8 mouse cellular contexts compared by ENCODE assay signal in the genomic region with DNA sequence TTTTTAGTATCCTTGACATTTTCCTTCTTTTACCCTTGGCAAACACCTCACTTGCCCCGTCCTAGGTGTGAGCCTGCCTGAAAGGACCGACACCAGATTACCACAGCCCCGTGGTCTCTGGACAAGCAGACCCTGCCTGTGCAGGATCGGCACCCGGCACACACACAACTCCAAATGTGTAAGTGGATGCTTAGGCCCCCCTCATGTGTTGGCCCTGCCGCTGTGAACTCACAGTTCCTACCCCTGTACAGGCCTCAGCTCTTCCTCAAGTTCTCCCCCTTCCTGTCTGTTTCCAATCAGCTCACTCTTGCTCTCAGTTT. TPM values are rescaled to one million over a fixed set of nuclear protein-coding genes. Genes with fewer than 3 reads are reported as not detected.
A peak's percentile ranks its signal among the peaks of the same experiment; 100 is the strongest.
DNase-seq lines count a peak whose midpoint lies in the region; ATAC-seq and TF ChIP-seq lines count a peak whose summit lies in the region.
"Had no signal": no experiment of that assay in that cellular context is flagged by ENCODE, and none has a peak within 500 bp of the region (broad histone marks: within the 10 kb centered on the region; RNA-seq: fewer than 3 reads in every experiment).

No protein-coding gene starts in this region.

- intact Hi-C loops in left cerebral cortex, postnatal 10 days (cut with DNase I), result no loop called here

- no peak overlapping the region for H3K9ac ChIP-seq in lung, postnatal 0 days (replicated peaks; ENCODE audit: low read depth)
- H3K9ac ChIP-seq in limb, embryonic 13.5 days, result peak overlapping the region; percentile 45; the same call in 1 of the 2 replicates
- peak overlapping the region; percentile 7; the same call in 1 of the 2 replicates for H3K9ac ChIP-seq in stomach, embryonic 14.5 days (replicated peaks; ENCODE audit: low read depth, low read length)

- H3K4me1 ChIP-seq in lung, postnatal 0 days (ENCODE audit: insufficient read depth, low read depth, low read length), result peaks cover 36% of the 10 kb centered on the region
- peaks cover 52% of the 10 kb centered on the region for H3K4me1 ChIP-seq in forebrain, embryonic 10.5 days
- H3K4me1 ChIP-seq in limb, embryonic 13.5 days, result peaks cover 95% of the 10 kb centered on the region
- peaks cover 37% of the 10 kb centered on the region for H3K4me1 ChIP-seq in stomach, embryonic 14.5 days (ENCODE audit: control insufficient read depth, insufficient read depth, low read length)

- H3K27ac ChIP-seq in lung, postnatal 0 days (ENCODE audit: low read length), result peak overlapping the region; percentile 3
- peak overlapping the region; percentile 86 for H3K27ac ChIP-seq in forebrain, embryonic 10.5 days
- H3K27ac ChIP-seq in limb, embryonic 13.5 days, result peak overlapping the region; percentile 100
- peak overlapping the region; percentile 97 for H3K27ac ChIP-seq in stomach, embryonic 14.5 days (ENCODE audit: low read length)

- WGBS in lung, postnatal 0 days, result 32% methylated on average over 6 of the region's 6 CpGs
- WGBS in forebrain, embryonic 10.5 days, result 65% methylated on average over 6 of the region's 6 CpGs
- 12% methylated on average over 6 of the region's 6 CpGs for WGBS in limb, embryonic 13.5 days
- WGBS in stomach, embryonic 14.5 days, result 51% methylated on average over 6 of the region's 6 CpGs

- H3K9me3 ChIP-seq in lung, postnatal 0 days (ENCODE audit: low read length), result no peaks in the 10 kb centered on the region
- H3K9me3 ChIP-seq in forebrain, embryonic 10.5 days, result no peaks in the 10 kb centered on the region
- no peaks in the 10 kb centered on the region for H3K9me3 ChIP-seq in limb, embryonic 13.5 days
- no peaks in the 10 kb centered on the region for H3K9me3 ChIP-seq in stomach, embryonic 14.5 days (ENCODE audit: control insufficient read depth, low read depth, low read length)

- H3K36me3 ChIP-seq in lung, postnatal 0 days (ENCODE audit: insufficient read depth, low read length), result peaks cover 20% of the 10 kb centered on the region
- H3K36me3 ChIP-seq in forebrain, embryonic 10.5 days (replicated peaks), result no peaks in the 10 kb centered on the region; the same call in 1 of the 2 replicates
- H3K36me3 ChIP-seq in limb, embryonic 13.5 days, result peaks cover 83% of the 10 kb centered on the region
- H3K36me3 ChIP-seq in stomach, embryonic 14.5 days (ENCODE audit: control insufficient read depth, insufficient read depth, low read length), result peaks cover 60% of the 10 kb centered on the region

- TF ChIP-seq CTCF in lung, postnatal 0 days (IDR thresholded peaks at IDR 0.05), result no peak

- no peak overlapping the region for H3K4me2 ChIP-seq in lung, postnatal 0 days (replicated peaks; ENCODE audit: low read depth, low read length)
- H3K4me2 ChIP-seq in limb, embryonic 13.5 days (replicated peaks), result peak overlapping the region; percentile 64
- H3K4me2 ChIP-seq in stomach, embryonic 14.5 days (replicated peaks; ENCODE audit: low read depth, low read length), result no peak overlapping the region

- TF ChIP-seq EP300 in lung, postnatal 0 days (IDR thresholded peaks at IDR 0.05), result no peak

- no peak overlapping the region for H3K4me3 ChIP-seq in lung, postnatal 0 days (ENCODE audit: low read depth, low read length)
- peak overlapping the region; percentile 27 for H3K4me3 ChIP-seq in forebrain, embryonic 10.5 days
- H3K4me3 ChIP-seq in limb, embryonic 13.5 days, result no peak overlapping the region
- no peak overlapping the region for H3K4me3 ChIP-seq in stomach, embryonic 14.5 days (ENCODE audit: low read depth, low read length)

- H3K27me3 ChIP-seq in lung, postnatal 0 days (replicated peaks; ENCODE audit: insufficient read depth, low read length), result no peaks in the 10 kb centered on the region
- H3K27me3 ChIP-seq in forebrain, embryonic 10.5 days (ENCODE audit: poor library complexity, severe bottlenecking), result peaks cover 100% of the 10 kb centered on the region
- no peaks in the 10 kb centered on the region; the same call in 1 of the 2 replicates for H3K27me3 ChIP-seq in limb, embryonic 13.5 days
- no peaks in the 10 kb centered on the region for H3K27me3 ChIP-seq in stomach, embryonic 14.5 days (ENCODE audit: control insufficient read depth, insufficient read depth, low read length)

- no peak for DNase-seq in lung, postnatal 0 days (ENCODE audit: low spot score)
- DNase-seq in lung, postnatal 10 days, result no peak
- no peak for DNase-seq in forebrain, embryonic 10.5 days (ENCODE audit: extremely low spot score, low spot score)
- DNase-seq in left cerebral cortex, postnatal 10 days (ENCODE audit: extremely low spot score in 1 of 2, low spot score in 2 of 2), result no peak
- no peak for DNase-seq in cerebellum, adult 8-10 months
- DNase-seq: adrenal gland, adult 8-10 months had no signal

- ATAC-seq in lung, postnatal 0 days, result no peak
- ATAC-seq in limb, embryonic 13.5 days (ENCODE audit: low FRiP score, low read depth), result no peak; the same call in 1 of the 2 replicates
- no peak for ATAC-seq in stomach, embryonic 14.5 days (ENCODE audit: insufficient number of reproducible peaks, insufficient read depth, low FRiP score, low read depth)

RNA-seq across cellular contexts. Expression of gene G430095P16Rik, which starts 0.3 kb away (rescaled TPM):
- polyA plus RNA-seq in lung, postnatal 0 days (2015; fragmentation: Nextera tagmentation; extraction: Ambion mirVana), result 2.0 and 2.8 TPM in 2 replicates
- polyA plus RNA-seq in forebrain, embryonic 10.5 days (2016; fragmentation: Nextera tagmentation; extraction: Ambion mirVana), result 1.3 and 2.1 TPM in 2 replicates
- 7.1 and 9.8 TPM in 2 replicates for polyA plus RNA-seq in limb, embryonic 13.5 days (2015; fragmentation: Nextera tagmentation; extraction: Ambion mirVana)
- 2.8 and 5.0 TPM in 2 replicates for polyA plus RNA-seq in stomach, embryonic 14.5 days (2014; fragmentation: Nextera tagmentation; extraction: Ambion mirVana)
- total RNA-seq in left cerebral cortex, postnatal 10 days (2021), result under 1 TPM in 1 of 2 experiments, not detected in 1; 0.51 TPM

RNA-seq across cellular contexts. Expression of gene Lyl1, which starts 21.2 kb away (rescaled TPM):
- 11.6 and 13.9 TPM in 2 replicates for polyA plus RNA-seq in lung, postnatal 0 days (2015; fragmentation: Nextera tagmentation; extraction: Ambion mirVana)
- polyA plus RNA-seq in forebrain, embryonic 10.5 days (2016; fragmentation: Nextera tagmentation; extraction: Ambion mirVana), result 4.9 and 5.8 TPM in 2 replicates
- polyA plus RNA-seq in limb, embryonic 13.5 days (2015; fragmentation: Nextera tagmentation; extraction: Ambion mirVana), result 4.1 and 4.9 TPM in 2 replicates
- 4.6 and 5.0 TPM in 2 replicates for polyA plus RNA-seq in stomach, embryonic 14.5 days (2014; fragmentation: Nextera tagmentation; extraction: Ambion mirVana)
- total RNA-seq in left cerebral cortex, postnatal 10 days (2021), result 1 to 10 TPM; 4.3 to 4.5 TPM

RNA-seq across cellular contexts. Expression of gene Nacc1, which starts 34.8 kb away (rescaled TPM):
- polyA plus RNA-seq in lung, postnatal 0 days (2015; fragmentation: Nextera tagmentation; extraction: Ambion mirVana), result 7.1 and 7.4 TPM in 2 replicates
- 31.3 and 31.5 TPM in 2 replicates for polyA plus RNA-seq in forebrain, embryonic 10.5 days (2016; fragmentation: Nextera tagmentation; extraction: Ambion mirVana)
- polyA plus RNA-seq in limb, embryonic 13.5 days (2015; fragmentation: Nextera tagmentation; extraction: Ambion mirVana), result 15.0 and 15.2 TPM in 2 replicates
- 25.1 and 25.7 TPM in 2 replicates for polyA plus RNA-seq in stomach, embryonic 14.5 days (2014; fragmentation: Nextera tagmentation; extraction: Ambion mirVana)
- total RNA-seq in left cerebral cortex, postnatal 10 days (2021), result 10 to 100 TPM; 77.0 to 77.9 TPM

RNA-seq across cellular contexts. Expression of gene Trmt1, which starts 36.4 kb away (rescaled TPM):
- polyA plus RNA-seq in lung, postnatal 0 days (2015; fragmentation: Nextera tagmentation; extraction: Ambion mirVana), result 38.4 and 43.4 TPM in 2 replicates
- polyA plus RNA-seq in forebrain, embryonic 10.5 days (2016; fragmentation: Nextera tagmentation; extraction: Ambion mirVana), result 68.8 and 69.3 TPM in 2 replicates
- 70.8 and 72.7 TPM in 2 replicates for polyA plus RNA-seq in limb, embryonic 13.5 days (2015; fragmentation: Nextera tagmentation; extraction: Ambion mirVana)
- polyA plus RNA-seq in stomach, embryonic 14.5 days (2014; fragmentation: Nextera tagmentation; extraction: Ambion mirVana), result 64.6 and 65.7 TPM in 2 replicates
- 100 to 1,000 TPM; 103 to 106 TPM for total RNA-seq in left cerebral cortex, postnatal 10 days (2021)

RNA-seq across cellular contexts. Expression of gene Ier2, which starts 59.8 kb away (rescaled TPM):
- 113 and 140 TPM in 2 replicates for polyA plus RNA-seq in lung, postnatal 0 days (2015; fragmentation: Nextera tagmentation; extraction: Ambion mirVana)
- 91.4 and 96.9 TPM in 2 replicates for polyA plus RNA-seq in forebrain, embryonic 10.5 days (2016; fragmentation: Nextera tagmentation; extraction: Ambion mirVana)
- 71.9 and 73.0 TPM in 2 replicates for polyA plus RNA-seq in limb, embryonic 13.5 days (2015; fragmentation: Nextera tagmentation; extraction: Ambion mirVana)
- 73.1 and 83.4 TPM in 2 replicates for polyA plus RNA-seq in stomach, embryonic 14.5 days (2014; fragmentation: Nextera tagmentation; extraction: Ambion mirVana)
- total RNA-seq in left cerebral cortex, postnatal 10 days (2021), result 10 to 100 TPM; 10.9 to 12.3 TPM

Comparison
In these comparisons a context has a peak if more than half of its experiments do, and no peak if none do; other contexts are left out.
1. H3K27ac ChIP-seq: peak in every context shown above with its lines; median percentile 100 in limb, embryonic 13.5 days; 97 in stomach, embryonic 14.5 days; 86 in forebrain, embryonic 10.5 days; 3 in lung, postnatal 0 days.